Mouse (Mus musculus) heart, adult 2 months (tissue): ENCODE data around the gene Ano8.

Experiments used
- EP300 ChIP-seq: fragments of 200-500 bp; IDR thresholded peaks from 2 replicates; pipeline ENCODE4 v1.6.1; 2011; ENCODE audit warnings: low read depth, low read length, control low read depth; ENCODE audit not compliant: insufficient read depth
- POLR2A ChIP-seq: fragments of 200-500 bp; IDR thresholded peaks from 2 replicates; pipeline ENCODE4 v1.6.1; 2011; ENCODE audit warnings: mild to moderate bottlenecking, low read depth, low read length, control low read depth; ENCODE audit not compliant: insufficient read depth

- TF ChIP-seq EP300, result no peak
- TF ChIP-seq POLR2A, result no peak
Observed at GRCm38 (mm10) chr8:71456906-71457305, 28.9 kb downstream of the Ano8 start.
